Mouse (Mus musculus) liver, postnatal 0 days (tissue): ENCODE measurements around the gene Gm49673.
"Not testable (repeated sequence)": the region's sequence is repeated elsewhere in the genome, so short reads cannot be mapped to it uniquely, and the experiment has no call there.

Experiments used
- CTCF ChIP-seq: sonication (generic); IDR thresholded peaks from 2 replicates; pipeline ENCODE4 v1.5.1; 2016; ENCODE audit warnings: antibody characterized with exemption, low read depth
- EP300 ChIP-seq: IDR thresholded peaks from 2 replicates; pipeline ENCODE4 v1.6.1; 2016; ENCODE audit warnings: antibody characterized with exemption, low read depth, mild to moderate bottlenecking

- TF ChIP-seq CTCF, EP300: not testable (repeated sequence)
Measured at GRCm38 (mm10) chr17:8069847-8070246, 77.7 kb downstream of the Gm49673 start.
